Mouse (Mus musculus): Measurements from ENCODE around the gene Szrd1. TPM values are rescaled to one million over a fixed set of nuclear protein-coding genes. Genes with fewer than 3 reads are reported as not detected.

Gene Szrd1
- total RNA-seq (2021), result 100 to 1,000 TPM; 173 to 178 TPM
- long read RNA-seq, experiment 1, partial matches to known transcripts, result 1 of 9 reads
- long read RNA-seq, experiment 1, other reads (novel, unspliced or antisense), result 6 of 9 reads
- long read RNA-seq, experiment 2, partial matches to known transcripts, result 0 of 5 reads
- long read RNA-seq, experiment 2, other reads (novel, unspliced or antisense), result 1 of 5 reads

DNA sequence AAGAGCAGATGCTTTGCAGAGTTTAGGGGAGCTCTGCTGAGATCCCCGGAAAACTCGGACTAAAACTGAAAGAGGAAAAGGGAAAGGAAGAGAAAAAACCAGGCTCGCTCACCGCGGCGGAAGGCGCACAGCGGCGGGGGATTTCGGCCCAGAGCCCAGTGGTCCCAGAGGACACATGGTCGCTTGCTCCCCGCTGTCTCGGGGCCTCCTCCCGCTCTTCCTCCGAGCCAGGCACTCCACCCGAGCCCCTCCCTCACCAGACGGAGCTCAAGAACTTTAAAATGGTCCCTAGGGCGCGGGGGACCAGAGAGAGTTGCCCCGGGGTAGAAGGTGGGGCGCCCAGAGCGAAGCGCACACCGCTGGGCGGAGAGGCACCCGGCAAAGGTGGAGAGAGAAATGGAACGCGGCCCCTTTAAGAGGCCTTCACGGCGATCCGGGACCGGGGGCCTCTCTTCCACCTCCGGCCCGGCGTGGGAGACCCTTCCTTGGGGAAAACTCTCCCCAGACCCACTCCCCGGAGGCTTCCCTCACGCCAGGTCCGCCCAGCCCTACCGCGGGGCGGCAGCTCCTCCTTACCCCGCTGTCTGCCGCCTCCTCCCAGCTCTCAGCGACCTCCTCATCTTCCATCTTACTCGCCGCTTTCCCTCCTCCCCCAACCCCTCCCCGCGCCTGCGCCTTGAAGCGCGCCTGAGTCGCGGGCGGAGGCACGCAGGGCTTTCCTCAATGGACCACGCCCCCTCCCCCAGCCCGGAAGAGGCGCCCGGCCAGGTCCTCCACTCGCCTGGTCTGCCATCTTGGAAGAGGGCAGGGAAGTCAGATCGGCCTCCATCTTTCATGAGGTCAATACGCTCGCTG is at the start of gene Szrd1:
Gene Szrd1 (minus strand): TSS at position 660 of the 855 bp plus-strand sequence.
- peak; percentile 99 for DNase-seq

GRCm38 (mm10) chr4:141186923-141187836 is 47.6 kb upstream of the Szrd1 start:
- no peak for DNase-seq

- no peak for DNase-seq
Measured at GRCm38 (mm10) chr4:141184426-141184825, 44.9 kb upstream of the Szrd1 start.

DNA sequence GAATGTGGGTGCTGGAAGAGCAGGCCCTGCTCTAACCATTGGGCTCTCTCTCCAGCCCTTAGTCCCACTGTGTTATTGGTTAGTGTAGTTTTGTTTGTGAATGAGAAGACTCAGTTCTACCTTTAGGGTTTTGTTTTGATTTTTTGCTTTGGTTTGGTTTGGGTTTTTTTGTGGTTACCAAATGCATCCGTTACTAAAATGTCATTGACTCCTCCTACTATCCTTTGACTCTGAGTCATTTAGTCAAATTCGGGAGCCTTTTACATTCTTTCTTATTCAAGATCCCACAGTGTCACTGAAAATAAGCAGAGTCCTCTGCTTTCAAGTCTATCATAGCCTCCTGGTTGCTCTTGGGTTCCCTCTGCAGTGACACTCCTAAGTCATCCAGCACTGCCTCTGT is 44.4 kb upstream of the Szrd1 start:
- no peak for DNase-seq

DNA sequence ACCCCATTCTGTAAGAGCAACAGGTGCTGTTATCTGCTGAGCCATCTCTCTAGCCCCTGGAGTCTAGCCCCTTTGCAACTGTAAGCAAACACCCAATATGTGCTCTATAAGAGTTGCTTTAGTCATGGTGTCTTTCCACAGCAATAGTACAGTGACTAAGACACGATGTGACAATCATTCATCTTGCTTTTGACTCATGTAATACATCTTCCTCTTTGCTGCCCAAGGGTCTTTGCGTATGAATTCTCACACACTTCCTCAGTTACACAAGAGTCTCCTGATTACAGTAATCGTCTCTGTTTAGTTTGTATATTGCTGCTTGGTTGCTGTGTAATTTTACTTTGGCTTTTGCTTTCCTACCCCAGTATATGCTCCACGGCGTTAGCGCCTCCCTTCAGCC is 42.4 kb upstream of the Szrd1 start:
- no peak for DNase-seq

DNA sequence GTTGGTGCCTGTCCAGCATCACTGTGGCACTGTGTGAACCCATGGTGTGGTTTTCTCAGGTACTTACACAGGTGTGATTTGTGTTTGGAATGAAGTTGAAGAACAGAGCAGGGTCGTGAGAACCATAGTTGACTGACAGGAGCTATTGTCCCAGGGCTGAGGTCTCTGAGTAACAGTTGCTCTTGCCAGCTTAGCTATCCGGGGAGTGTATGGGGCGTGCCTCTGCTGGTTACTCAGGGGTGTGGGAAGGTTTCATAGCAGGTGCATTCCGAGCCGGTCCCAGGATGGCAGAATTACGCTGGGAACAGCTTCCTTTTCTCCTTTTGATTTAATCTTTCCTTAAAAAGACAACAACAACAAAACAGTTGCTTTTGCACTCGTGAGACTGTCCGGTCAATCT is 41.3 kb upstream of the Szrd1 start:
- DNase-seq, result no peak

DNA sequence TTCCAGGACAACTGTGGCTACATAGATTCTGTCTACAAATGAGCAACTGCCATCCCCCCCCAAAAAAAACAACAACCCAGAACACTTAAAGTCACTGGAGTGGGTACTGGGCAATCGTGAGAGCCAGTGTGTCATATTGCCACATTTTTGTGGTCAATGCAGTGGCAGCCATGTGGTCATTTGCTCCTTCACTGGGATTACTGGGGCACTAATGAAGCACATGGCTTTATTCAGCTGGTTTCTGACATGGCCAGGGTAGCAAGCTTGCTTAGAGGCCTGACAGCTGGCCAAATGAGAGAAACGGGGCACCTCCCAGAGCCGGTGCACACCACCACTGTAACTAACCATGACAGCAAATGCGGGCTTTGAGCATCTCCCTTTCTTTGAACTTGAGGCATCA is 38.9 kb upstream of the Szrd1 start:
- no peak for DNase-seq

- DNase-seq, result no peak
Measured at GRCm38 (mm10) chr4:141176328-141176838, 36.8 kb upstream of the Szrd1 start.

DNA sequence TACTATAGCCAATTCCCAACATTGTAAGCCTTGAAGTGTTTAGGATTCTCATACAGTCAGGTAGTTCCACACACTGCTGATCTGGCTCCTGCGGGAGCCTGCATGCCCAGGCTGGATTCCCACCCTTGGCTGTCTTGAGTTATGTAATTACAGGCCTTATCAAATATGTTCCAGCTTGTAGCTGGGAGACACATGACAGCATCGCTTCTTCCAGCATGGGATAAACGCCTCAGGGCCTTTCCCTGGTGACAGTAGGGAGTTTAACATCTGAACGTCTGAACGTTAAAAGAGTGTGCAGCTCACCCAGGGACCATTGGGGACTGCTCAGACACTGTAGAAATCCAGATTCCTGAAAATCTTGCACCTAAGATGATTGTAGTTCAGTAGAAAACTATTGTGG is 36.2 kb upstream of the Szrd1 start:
- DNase-seq, result no peak

- no peak for DNase-seq
Measured at GRCm38 (mm10) chr4:141172121-141172520, 32.5 kb upstream of the Szrd1 start.

DNA sequence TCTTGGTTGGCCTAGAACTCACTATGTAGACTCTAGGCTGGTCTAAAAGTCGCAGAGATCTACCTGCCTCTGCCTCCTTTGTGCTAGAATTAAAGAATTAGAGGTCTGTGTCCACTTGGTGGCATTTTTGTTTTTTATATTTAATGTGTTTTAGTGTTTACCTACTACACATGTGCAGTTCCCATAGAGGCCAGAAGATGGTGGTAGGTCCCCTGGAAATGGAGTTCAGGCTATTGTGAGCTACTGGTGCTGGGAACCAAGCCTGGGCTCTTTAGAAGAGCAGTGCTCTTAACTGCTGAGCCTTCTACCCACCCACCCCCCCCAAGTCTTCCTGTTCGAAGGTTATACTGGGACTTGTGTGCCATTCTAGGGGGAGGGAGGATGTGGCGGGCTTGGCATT is 27.6 kb upstream of the Szrd1 start:
- DNase-seq, result no peak

DNA sequence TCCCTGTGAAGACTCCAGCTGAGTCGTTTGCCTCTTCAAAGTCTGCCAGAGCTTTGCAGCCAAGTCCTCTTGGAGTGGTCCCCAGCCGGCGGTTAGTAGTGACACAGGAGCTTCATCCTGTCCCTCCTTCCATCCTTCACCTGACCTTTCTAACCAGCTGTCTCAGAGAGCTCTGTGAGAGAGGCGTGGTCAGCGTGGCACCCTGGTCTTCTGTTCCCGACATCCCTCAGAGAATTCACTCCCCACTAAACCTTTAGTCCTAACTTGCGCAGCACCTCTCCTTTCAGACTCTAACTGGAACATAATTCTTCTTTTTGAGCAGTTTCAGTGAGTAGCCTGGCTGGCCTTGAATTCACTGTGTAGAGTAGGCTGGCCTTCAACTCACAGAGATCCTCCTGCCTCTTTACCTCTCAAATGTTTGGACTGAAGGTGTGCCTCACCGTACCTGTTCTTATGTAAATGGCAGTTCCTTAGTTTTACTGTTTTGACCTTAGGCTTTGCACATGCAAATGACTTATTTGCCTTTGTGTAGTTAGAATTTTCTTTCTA is 26.2 kb upstream of the Szrd1 start:
- DNase-seq, result no peak

- DNase-seq, result no peak
Measured at GRCm38 (mm10) chr4:141163729-141164128, 24.2 kb upstream of the Szrd1 start.

DNA sequence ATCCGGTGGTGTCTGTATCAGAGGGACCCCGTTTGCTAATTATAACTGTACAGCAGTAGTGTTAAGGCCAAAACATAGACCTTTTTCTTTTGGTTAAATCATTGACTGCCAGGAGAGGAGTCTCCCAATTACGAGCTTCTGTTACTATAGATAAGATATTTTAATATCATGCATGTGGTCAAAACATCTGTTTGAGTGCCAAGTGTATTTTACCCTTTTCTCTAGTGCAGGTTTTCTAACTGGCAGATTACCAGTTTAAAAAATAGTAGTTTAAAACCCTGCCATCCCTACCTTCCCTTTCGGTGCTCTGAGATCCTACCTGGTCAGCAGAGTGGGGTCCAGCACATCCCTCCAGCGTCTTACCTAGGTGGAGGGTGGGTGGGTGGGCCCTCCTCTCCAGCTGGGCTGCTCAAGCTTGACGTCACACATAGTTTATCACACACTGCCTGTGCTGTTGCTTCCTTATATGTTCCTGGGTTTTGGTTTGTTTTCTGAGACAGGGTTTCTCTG is 22.2 kb upstream of the Szrd1 start:
- DNase-seq, result no peak

- no peak for DNase-seq
Measured at GRCm38 (mm10) chr4:141160193-141160592, 20.6 kb upstream of the Szrd1 start.

DNA sequence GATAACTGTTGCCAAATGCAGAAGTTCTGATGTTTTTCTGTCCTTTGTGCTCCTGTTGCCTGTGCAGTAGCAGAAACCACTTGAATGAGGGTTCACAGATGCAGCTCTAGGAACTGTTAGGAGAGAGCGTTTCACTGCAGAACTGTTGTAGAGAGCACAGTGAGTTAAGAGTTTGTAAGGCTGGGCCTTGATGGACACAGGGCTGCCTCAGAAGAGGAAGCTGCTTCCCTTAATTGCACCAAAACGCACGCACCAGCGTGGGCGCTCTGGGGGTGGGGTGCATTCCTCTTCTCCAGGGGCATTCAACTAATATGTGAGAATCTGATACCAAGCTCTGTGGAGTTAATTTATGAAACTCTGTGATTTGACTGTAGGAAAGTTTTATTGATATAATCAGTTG is 20.1 kb upstream of the Szrd1 start:
- DNase-seq, result no peak

GRCm38 (mm10) chr4:141159093-141159492 is 19.5 kb upstream of the Szrd1 start:
- no peak for DNase-seq

DNA sequence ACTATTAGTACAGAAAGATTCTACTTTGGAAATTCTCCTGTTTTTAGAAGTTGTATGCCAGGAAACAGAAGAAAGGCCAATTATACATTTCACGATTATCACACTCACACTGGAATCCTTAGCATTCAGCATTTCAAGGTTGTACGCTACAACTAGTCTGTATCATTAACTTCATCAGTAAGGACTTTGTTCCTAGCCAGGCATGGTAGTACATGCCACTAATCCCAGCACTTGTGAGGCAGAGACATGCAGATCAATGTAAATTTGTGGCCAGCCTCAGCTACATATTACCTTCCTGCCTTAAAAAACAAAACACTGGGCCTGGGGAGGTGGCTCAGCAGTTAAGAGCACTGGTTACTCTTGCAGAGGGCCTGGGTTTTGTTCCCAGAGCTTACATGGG is 19.0 kb upstream of the Szrd1 start:
- no peak for DNase-seq

- DNase-seq, result no peak
Measured at GRCm38 (mm10) chr4:141157485-141157884, 17.9 kb upstream of the Szrd1 start.

DNA sequence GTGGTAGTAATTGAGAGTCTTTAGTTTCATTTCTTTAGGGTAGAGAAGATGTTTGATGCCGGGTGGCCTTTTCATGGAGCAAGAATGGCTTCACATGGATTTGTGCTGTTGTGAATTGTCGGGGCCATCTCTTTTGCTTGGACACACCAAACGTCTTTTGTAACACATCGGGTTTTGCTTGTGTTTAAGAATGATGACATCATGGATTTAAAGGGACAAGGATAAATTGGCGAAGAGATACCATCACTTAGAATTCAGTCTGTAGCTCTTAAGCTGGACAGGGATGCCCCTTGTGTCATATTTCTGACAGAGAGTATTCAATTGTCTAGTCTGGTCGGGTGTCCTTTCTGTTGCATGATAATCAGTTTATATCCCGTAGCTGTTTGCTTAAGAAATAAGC is 9.5 kb upstream of the Szrd1 start:
- DNase-seq, result no peak

DNA sequence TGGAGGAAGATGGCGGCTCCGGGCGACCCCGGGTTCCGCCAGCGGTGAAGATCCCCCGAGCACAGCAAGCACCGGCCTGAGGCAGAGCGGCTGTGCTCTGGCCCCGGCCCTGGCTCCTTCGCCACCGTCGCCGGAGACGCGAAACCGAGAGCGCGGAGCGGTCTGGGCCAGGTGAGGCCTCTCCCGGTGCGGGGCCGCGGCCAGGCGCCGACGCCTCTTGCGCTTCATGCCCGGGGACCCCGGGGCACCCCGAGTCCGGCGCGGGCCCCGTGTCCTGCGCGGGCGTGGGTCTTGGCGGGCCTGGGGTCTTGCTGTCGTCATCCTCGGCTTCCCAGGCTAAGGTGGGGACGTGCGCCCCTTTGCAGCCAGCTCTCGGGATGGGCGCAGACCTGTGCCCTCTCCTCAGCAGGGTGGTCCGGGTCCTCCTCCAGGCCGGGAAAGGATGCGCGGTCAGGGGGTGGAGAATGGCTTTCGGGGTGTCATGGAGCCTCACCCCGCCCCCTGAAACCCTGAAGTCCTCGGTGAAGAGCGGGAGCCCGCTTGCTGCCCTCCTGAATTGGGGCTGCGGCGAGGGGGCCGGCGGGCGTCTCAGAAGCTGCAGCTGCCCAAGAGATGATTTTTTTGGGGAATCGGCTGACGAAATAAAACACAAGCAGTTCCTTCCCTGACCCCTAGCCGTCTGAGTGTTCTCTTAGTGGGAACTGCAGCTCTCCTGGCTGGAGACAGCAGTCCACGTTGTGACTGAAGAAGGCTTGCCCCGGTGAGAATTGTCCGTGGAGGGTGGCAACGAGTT is 8.6 kb upstream of the Szrd1 start:
- peak; percentile 44 for DNase-seq
